Mouse (Mus musculus): Measurements from ENCODE around the gene As3mt.

As3mt gene

GRCm38 (mm10) chr19:46784502-46784901, 77.2 kb downstream of the As3mt start:
- DNase-seq (ENCODE audit: low spot score) = no peak

GRCm38 (mm10) chr19:46785633-46786032, 78.4 kb downstream of the As3mt start:
- DNase-seq (ENCODE audit: low spot score) = no peak

GRCm38 (mm10) chr19:46789782-46790181, 82.5 kb downstream of the As3mt start:
- DNase-seq (ENCODE audit: low spot score) = no peak

Measured in left cerebral cortex, adult 11 months (tissue).